Mouse (Mus musculus) fibroblast of lung, adult 2 months (primary cell): ENCODE measurements around the gene Arrdc2.

ENCODE experiments used
- DNase-seq: peaks from one replicate; pipeline ENCODE4 v3.0.0-alpha.2; 2011; ENCODE audit warnings: low read depth

Gene Arrdc2

DNA sequence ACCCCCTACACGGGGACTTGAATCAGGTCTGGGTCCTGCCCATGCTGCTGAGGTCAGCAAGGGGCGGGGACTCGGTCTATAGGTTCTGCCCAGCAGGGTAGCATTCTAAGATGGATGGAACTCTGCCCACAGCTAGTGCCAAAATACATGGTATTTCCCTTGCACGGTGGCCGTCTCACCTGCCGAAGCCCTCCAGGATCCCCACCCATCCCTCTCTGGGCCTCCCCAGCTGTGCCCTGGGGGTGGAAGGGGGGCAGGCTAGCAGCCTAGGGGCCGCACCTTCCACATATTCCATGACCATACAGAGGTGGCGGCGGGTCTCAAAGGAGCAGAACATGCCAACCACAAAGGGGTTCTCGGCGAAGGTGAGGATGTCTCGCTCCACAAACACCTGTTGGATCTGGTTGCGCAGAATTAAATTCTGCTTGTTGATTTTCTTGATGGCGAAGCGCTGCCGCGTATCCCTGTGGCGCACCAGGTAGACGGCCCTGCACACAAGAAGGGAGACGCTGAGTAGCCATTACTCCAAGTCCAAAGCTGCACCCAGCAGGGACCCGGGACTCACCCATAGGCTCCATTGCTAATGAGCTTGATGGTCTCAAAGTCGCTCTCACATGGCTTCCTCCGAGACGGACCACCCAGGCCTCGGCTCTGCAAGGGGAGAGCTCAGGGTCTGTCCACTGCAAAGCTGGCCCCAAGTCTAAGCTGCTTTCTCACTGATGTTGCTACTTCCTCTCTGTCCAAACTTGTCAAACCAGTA, 53.0 kb downstream of the Arrdc2 start:
- DNase-seq = no peak
